Mouse (Mus musculus): Measurements from ENCODE around the gene Spata20. TPM values are rescaled to one million over a fixed set of nuclear protein-coding genes. Genes with fewer than 3 reads are reported as not detected.
A peak's percentile ranks its signal among the peaks of the same experiment; 100 is the strongest.

Gene Spata20
- polyA plus RNA-seq, 1 experiment from 2014 or later = 0.45 TPM

GRCm38 (mm10) chr11:94498093-94498996, 12.4 kb upstream of the Spata20 start:
- Histone ChIP-seq H3K27ac (peak overlapping the region; percentile 90), H3K9ac (no peak overlapping the region), H3K36me3 (no peaks in the 10 kb centered on the region; the same call in 1 of the 2 replicates), H3K4me1 (peaks cover 19% of the 10 kb centered on the region), H3K9me3 (no peaks in the 10 kb centered on the region), H3K4me2 (peak overlapping the region; percentile 60), H3K4me3 (replicated peaks) (peak overlapping the region; percentile 44), H3K27me3 (replicated peaks) (no peaks in the 10 kb centered on the region)
- ATAC-seq (ENCODE audit: insufficient read depth, low FRiP score, low read depth) = peak; percentile 79
- WGBS = 21% methylated on average over 19 of the region's 19 CpGs

GRCm38 (mm10) chr11:94495415-94495814, 9.4 kb upstream of the Spata20 start:
- no peaks in the 10 kb centered on the region for H3K9me3 ChIP-seq
- H3K4me3 ChIP-seq (replicated peaks) = no peak overlapping the region
- peaks cover 28% of the 10 kb centered on the region for H3K4me1 ChIP-seq
- H3K27me3 ChIP-seq (replicated peaks) = no peaks in the 10 kb centered on the region
- no peak overlapping the region for H3K9ac ChIP-seq
- H3K36me3 ChIP-seq = no peaks in the 10 kb centered on the region; the same call in 1 of the 2 replicates
- no peak for ATAC-seq (ENCODE audit: insufficient read depth, low FRiP score, low read depth)
- no peak overlapping the region for H3K4me2 ChIP-seq
- no peak overlapping the region for H3K27ac ChIP-seq
- WGBS = 69% methylated on average over 3 of the region's 3 CpGs

GRCm38 (mm10) chr11:94491749-94492099, 5.7 kb upstream of the Spata20 start:
- ATAC-seq (ENCODE audit: insufficient read depth, low FRiP score, low read depth) = no peak
- H3K9me3 ChIP-seq = no peaks in the 10 kb centered on the region
- 64% methylated on average over 7 of the region's 7 CpGs for WGBS
- H3K27ac ChIP-seq = no peak overlapping the region
- H3K27me3 ChIP-seq (replicated peaks) = no peaks in the 10 kb centered on the region; the same call in 1 of the 2 replicates
- H3K4me3 ChIP-seq (replicated peaks) = peak overlapping the region; percentile 46; the same call in 1 of the 2 replicates
- no peaks in the 10 kb centered on the region; the same call in 1 of the 2 replicates for H3K36me3 ChIP-seq
- H3K4me1 ChIP-seq = peaks cover 11% of the 10 kb centered on the region; the same call in 1 of the 2 replicates
- no peak overlapping the region for H3K9ac ChIP-seq
- H3K4me2 ChIP-seq = peak overlapping the region; percentile 80

- Histone ChIP-seq H3K27ac (no peak overlapping the region), H3K4me2 (peak overlapping the region; percentile 80), H3K9me3 (no peaks in the 10 kb centered on the region), H3K4me1 (peaks cover 11% of the 10 kb centered on the region; the same call in 1 of the 2 replicates), H3K4me3 (replicated peaks) (peak overlapping the region; percentile 46), H3K9ac (no peak overlapping the region), H3K27me3 (replicated peaks) (no peaks in the 10 kb centered on the region; the same call in 1 of the 2 replicates), H3K36me3 (no peaks in the 10 kb centered on the region; the same call in 1 of the 2 replicates)
- ATAC-seq (ENCODE audit: insufficient read depth, low FRiP score, low read depth) = 0 out of 2 replicates have a peak, but pooled peaks have one; percentile 32
- WGBS = 11% methylated on average over 50 of the region's 55 CpGs
These were observed 5.2 kb upstream of the Spata20 start for GRCm38 (mm10) chr11:94491035-94491748.

GRCm38 (mm10) chr11:94489745-94490144, 3.8 kb upstream of the Spata20 start:
- 38% methylated on average over 4 of the region's 4 CpGs for WGBS
- no peak overlapping the region for H3K9ac ChIP-seq
- ATAC-seq (ENCODE audit: insufficient read depth, low FRiP score, low read depth) = no peak

GRCm38 (mm10) chr11:94488767-94489533, 3.0 kb upstream of the Spata20 start:
- 84% methylated on average over 11 of the region's 11 CpGs for WGBS
- ATAC-seq (ENCODE audit: insufficient read depth, low FRiP score, low read depth) = no peak
- Histone ChIP-seq H3K9me3 (no peaks in the 10 kb centered on the region), H3K4me1 (peaks cover 11% of the 10 kb centered on the region; the same call in 1 of the 2 replicates), H3K27me3 (replicated peaks) (no peaks in the 10 kb centered on the region; the same call in 1 of the 2 replicates), H3K27ac (no peak overlapping the region), H3K9ac (no peak overlapping the region), H3K4me3 (replicated peaks) (no peak overlapping the region), H3K4me2 (no peak overlapping the region), H3K36me3 (no peaks in the 10 kb centered on the region)

More at GRCm38 (mm10) chr11:94489745-94490144, 3.8 kb upstream of the Spata20 start:
- no peaks in the 10 kb centered on the region; the same call in 1 of the 2 replicates for H3K36me3 ChIP-seq
- H3K4me3 ChIP-seq (replicated peaks) = no peak overlapping the region
- H3K9me3 ChIP-seq = no peaks in the 10 kb centered on the region
- no peak overlapping the region for H3K4me2 ChIP-seq
- H3K4me1 ChIP-seq = peaks cover 11% of the 10 kb centered on the region; the same call in 1 of the 2 replicates
- no peaks in the 10 kb centered on the region; the same call in 1 of the 2 replicates for H3K27me3 ChIP-seq (replicated peaks)
- H3K27ac ChIP-seq = no peak overlapping the region

- Histone ChIP-seq H3K4me3 (replicated peaks) (no peak overlapping the region), H3K27me3 (replicated peaks) (no peaks in the 10 kb centered on the region; the same call in 1 of the 2 replicates), H3K36me3 (no peaks in the 10 kb centered on the region), H3K27ac (no peak overlapping the region), H3K9me3 (no peaks in the 10 kb centered on the region), H3K4me2 (no peak overlapping the region), H3K9ac (no peak overlapping the region), H3K4me1 (no peaks in the 10 kb centered on the region)
- ATAC-seq (ENCODE audit: insufficient read depth, low FRiP score, low read depth) = no peak
- WGBS = 74% methylated on average over 5 of the region's 5 CpGs
These were observed 756 bp downstream of the Spata20 start for GRCm38 (mm10) chr11:94485223-94485622.

- Histone ChIP-seq H3K27ac (no peak overlapping the region), H3K27me3 (replicated peaks) (no peaks in the 10 kb centered on the region; the same call in 1 of the 2 replicates), H3K9ac (no peak overlapping the region), H3K4me2 (no peak overlapping the region), H3K36me3 (no peaks in the 10 kb centered on the region), H3K4me1 (no peaks in the 10 kb centered on the region), H3K4me3 (replicated peaks) (no peak overlapping the region), H3K9me3 (no peaks in the 10 kb centered on the region)
- 86% methylated on average over 9 of the region's 9 CpGs for WGBS
- ATAC-seq (ENCODE audit: insufficient read depth, low FRiP score, low read depth) = no peak
These were observed 1.3 kb downstream of the Spata20 start for GRCm38 (mm10) chr11:94484636-94485035.

GRCm38 (mm10) chr11:94483921-94484320, 2.1 kb downstream of the Spata20 start:
- H3K9ac ChIP-seq = no peak overlapping the region
- H3K4me1 ChIP-seq = no peaks in the 10 kb centered on the region
- H3K36me3 ChIP-seq = no peaks in the 10 kb centered on the region
- H3K4me2 ChIP-seq = no peak overlapping the region
- no peak overlapping the region for H3K27ac ChIP-seq
- ATAC-seq (ENCODE audit: insufficient read depth, low FRiP score, low read depth) = no peak
- H3K4me3 ChIP-seq (replicated peaks) = no peak overlapping the region
- 80% methylated on average over 14 of the region's 14 CpGs for WGBS
- no peaks in the 10 kb centered on the region for H3K9me3 ChIP-seq
- H3K27me3 ChIP-seq (replicated peaks) = no peaks in the 10 kb centered on the region; the same call in 1 of the 2 replicates

- no peak overlapping the region for H3K4me2 ChIP-seq
- ATAC-seq (ENCODE audit: insufficient read depth, low FRiP score, low read depth) = no peak; the same call in 1 of the 2 replicates
- H3K27me3 ChIP-seq (replicated peaks) = no peaks in the 10 kb centered on the region; the same call in 1 of the 2 replicates
- no peaks in the 10 kb centered on the region for H3K4me1 ChIP-seq
- no peak overlapping the region for H3K9ac ChIP-seq
- H3K9me3 ChIP-seq = no peaks in the 10 kb centered on the region
- no peak overlapping the region for H3K27ac ChIP-seq
- WGBS = 74% methylated on average over 11 of the region's 11 CpGs
- H3K4me3 ChIP-seq (replicated peaks) = no peak overlapping the region
- H3K36me3 ChIP-seq = no peaks in the 10 kb centered on the region
These were observed 2.5 kb downstream of the Spata20 start for GRCm38 (mm10) chr11:94483436-94483835.

- no peak overlapping the region for H3K4me3 ChIP-seq (replicated peaks)
- no peak for ATAC-seq (ENCODE audit: insufficient read depth, low FRiP score, low read depth)
- peaks cover under 1% of the 10 kb centered on the region; the same call in 1 of the 2 replicates for H3K27me3 ChIP-seq (replicated peaks)
- no peak overlapping the region for H3K27ac ChIP-seq
- H3K36me3 ChIP-seq = no peaks in the 10 kb centered on the region
- WGBS = 95% methylated on average over 11 of the region's 11 CpGs
- no peaks in the 10 kb centered on the region for H3K4me1 ChIP-seq
- no peaks in the 10 kb centered on the region for H3K9me3 ChIP-seq
- no peak overlapping the region for H3K4me2 ChIP-seq
- no peak overlapping the region for H3K9ac ChIP-seq
These were observed 3.2 kb downstream of the Spata20 start for GRCm38 (mm10) chr11:94482738-94483137.

All from stomach, embryonic 15.5 days (tissue).